Mouse (Mus musculus): ENCODE data around the gene Rac2. TPM values are rescaled to one million over a fixed set of nuclear protein-coding genes. Genes with fewer than 3 reads are reported as not detected.

Gene Rac2
- polyA plus RNA-seq, 1 experiment from 2014 or later, result 6.4 TPM

DNA sequence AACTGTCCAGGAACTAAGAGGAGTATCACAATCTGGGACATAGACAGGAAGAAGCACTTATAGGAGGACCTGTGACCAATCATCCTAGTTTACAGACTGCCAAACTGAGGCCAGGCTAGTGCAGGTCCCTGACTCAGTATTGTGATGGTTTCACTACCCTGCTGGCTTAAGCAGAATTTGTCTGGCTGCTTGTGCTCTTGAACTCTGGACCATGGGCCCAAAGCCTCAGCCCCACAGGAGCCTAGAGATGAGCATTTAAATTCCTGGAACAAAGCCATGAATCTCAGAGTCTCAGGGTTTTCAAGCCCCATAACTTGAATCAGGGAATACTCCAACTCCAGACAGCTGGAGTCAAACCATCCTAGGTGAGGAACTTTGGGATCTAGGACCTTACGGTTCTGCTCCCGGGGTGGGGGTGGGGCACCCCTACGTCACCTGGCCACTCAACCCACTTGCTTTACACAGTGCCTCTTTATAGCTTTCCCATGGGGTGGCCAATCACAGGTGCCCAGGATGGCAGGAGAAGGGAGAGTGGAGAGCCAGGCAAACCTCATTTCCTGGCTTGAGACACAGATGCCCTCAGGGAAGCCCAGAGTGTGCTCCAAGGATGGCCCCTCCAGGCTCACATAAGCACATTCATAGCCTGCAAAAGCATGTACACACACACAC lies 30.4 kb downstream of the Rac2 start:
- WGBS, result 79% methylated on average over 3 of the region's 3 CpGs
- no peak overlapping the region for H3K27ac ChIP-seq (replicated peaks)
- no peak for DNase-seq (ENCODE audit: low spot score)
- no peak overlapping the region for H3K9ac ChIP-seq (ENCODE audit: low read length)
- no peak for ATAC-seq (ENCODE audit: low FRiP score, low TSS enrichment)
- no peak for TF ChIP-seq EP300 (optimal IDR thresholded peaks at IDR 0.05)
- TF ChIP-seq CTCF (IDR thresholded peaks at IDR 0.05; ENCODE audit: low read depth), result no peak
- H3K27me3 ChIP-seq (ENCODE audit: control insufficient read depth, insufficient read depth, low read length), result no peaks in the 10 kb centered on the region
- no peak overlapping the region for H3K4me3 ChIP-seq (ENCODE audit: low read depth, low read length)
- no peak overlapping the region for H3K4me2 ChIP-seq (replicated peaks; ENCODE audit: low read depth)
- H3K36me3 ChIP-seq (ENCODE audit: control insufficient read depth, insufficient read depth, low read length), result no peaks in the 10 kb centered on the region
- H3K9me3 ChIP-seq (ENCODE audit: control insufficient read depth, low read length), result no peaks in the 10 kb centered on the region
- H3K4me1 ChIP-seq (replicated peaks; ENCODE audit: control insufficient read depth, insufficient read depth), result no peaks in the 10 kb centered on the region

DNA sequence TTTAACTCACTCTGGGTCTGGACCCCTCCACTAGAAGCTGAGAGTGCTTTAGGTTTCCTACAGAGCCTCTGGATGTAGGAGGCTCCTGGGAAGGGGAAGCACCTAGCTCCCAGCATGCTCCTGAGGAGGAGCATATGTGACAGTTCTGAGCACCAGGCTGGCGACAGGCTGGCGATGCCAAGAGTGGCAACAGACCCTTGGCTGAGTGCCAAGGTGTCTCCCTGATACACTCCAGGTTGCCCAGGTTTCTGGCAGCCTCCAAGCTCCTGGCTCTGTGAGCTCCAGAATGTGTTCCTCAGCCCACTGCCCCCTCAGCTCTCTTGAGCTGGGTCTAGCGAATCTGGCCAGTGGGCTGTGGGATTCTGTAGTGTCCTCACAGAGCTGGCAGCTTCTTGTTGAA lies 31.0 kb downstream of the Rac2 start:
- no peaks in the 10 kb centered on the region for H3K4me1 ChIP-seq (replicated peaks; ENCODE audit: control insufficient read depth, insufficient read depth)
- H3K4me3 ChIP-seq (ENCODE audit: low read depth, low read length), result no peak overlapping the region
- H3K9ac ChIP-seq (ENCODE audit: low read length), result no peak overlapping the region
- no peak overlapping the region for H3K4me2 ChIP-seq (replicated peaks; ENCODE audit: low read depth)
- DNase-seq (ENCODE audit: low spot score), result no peak
- H3K9me3 ChIP-seq (ENCODE audit: control insufficient read depth, low read length), result no peaks in the 10 kb centered on the region
- H3K27me3 ChIP-seq (ENCODE audit: control insufficient read depth, insufficient read depth, low read length), result no peaks in the 10 kb centered on the region
- no peak overlapping the region for H3K27ac ChIP-seq (replicated peaks)
- TF ChIP-seq EP300 (optimal IDR thresholded peaks at IDR 0.05), result no peak
- no peak for TF ChIP-seq CTCF (IDR thresholded peaks at IDR 0.05; ENCODE audit: low read depth)
- H3K36me3 ChIP-seq (ENCODE audit: control insufficient read depth, insufficient read depth, low read length), result no peaks in the 10 kb centered on the region
- 33% methylated on average over 3 of the region's 3 CpGs for WGBS
- 0 out of 2 replicates have a peak, but pooled peaks have one; percentile 18 for ATAC-seq (ENCODE audit: low FRiP score, low TSS enrichment)

DNA sequence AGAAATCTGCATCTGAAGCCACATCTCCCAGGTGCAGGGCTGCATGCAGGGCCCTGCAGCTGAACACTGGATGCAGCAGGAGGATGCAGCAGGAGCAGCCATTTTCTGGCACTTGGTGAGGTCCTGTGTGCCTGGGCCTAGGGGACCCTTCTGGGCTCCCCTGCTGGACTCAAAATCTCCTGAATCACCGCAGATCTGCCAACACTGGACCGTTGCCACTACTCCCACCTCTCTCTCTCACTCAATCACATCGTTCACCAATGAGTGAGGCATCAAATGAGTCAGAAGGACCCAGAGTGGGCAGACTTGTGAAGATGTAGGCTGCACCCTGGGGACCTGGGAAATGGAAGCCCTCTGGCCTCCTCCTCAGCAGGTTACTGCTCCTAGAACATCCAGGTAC lies 31.5 kb downstream of the Rac2 start:
- Histone ChIP-seq H3K4me3 (ENCODE audit: low read depth, low read length) (no peak overlapping the region), H3K27ac (replicated peaks) (no peak overlapping the region), H3K9me3 (ENCODE audit: control insufficient read depth, low read length) (no peaks in the 10 kb centered on the region), H3K4me1 (replicated peaks; ENCODE audit: control insufficient read depth, insufficient read depth) (no peaks in the 10 kb centered on the region), H3K9ac (ENCODE audit: low read length) (no peak overlapping the region), H3K4me2 (replicated peaks; ENCODE audit: low read depth) (no peak overlapping the region), H3K27me3 (ENCODE audit: control insufficient read depth, insufficient read depth, low read length) (no peaks in the 10 kb centered on the region), H3K36me3 (ENCODE audit: control insufficient read depth, insufficient read depth, low read length) (no peaks in the 10 kb centered on the region)
- 74% methylated on average over 3 of the region's 3 CpGs for WGBS
- TF ChIP-seq CTCF (IDR thresholded peaks at IDR 0.05; ENCODE audit: low read depth), result no peak
- no peak for TF ChIP-seq EP300 (optimal IDR thresholded peaks at IDR 0.05)
- ATAC-seq (ENCODE audit: low FRiP score, low TSS enrichment), result no peak
- no peak for DNase-seq (ENCODE audit: low spot score)

DNA sequence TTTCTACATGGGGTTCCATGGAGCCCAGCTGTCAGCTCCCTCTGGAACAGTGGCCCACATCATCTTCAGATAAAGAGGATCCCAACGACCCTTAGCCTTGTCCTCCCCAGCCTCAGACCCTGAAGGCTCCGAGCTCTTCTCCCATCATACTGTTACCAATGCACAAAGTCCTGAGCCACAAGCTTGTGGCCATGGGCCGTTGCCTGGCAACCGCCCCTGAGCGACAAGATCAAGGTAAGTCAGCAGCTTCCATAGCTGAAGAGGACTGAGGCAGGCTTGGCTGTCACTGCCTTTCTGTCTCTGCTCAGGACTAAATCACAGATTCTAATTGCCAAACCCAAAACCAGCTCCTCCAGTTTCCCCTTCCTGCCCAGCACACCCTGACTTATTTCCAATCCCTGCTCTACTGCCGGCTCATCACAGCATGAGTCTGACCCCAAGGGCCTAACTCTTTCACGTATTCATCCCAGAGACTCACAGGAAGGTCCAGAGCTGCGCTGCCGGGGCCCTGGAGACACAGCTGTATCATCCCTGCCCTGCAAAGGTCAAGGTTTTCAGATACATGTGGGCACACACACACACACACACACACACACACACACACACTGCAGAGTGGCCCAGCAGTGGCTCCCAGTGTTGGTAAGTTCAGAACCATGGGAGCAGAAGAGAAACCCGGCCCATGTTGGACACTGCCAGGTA lies 36.7 kb downstream of the Rac2 start:
- Histone ChIP-seq H3K4me1 (replicated peaks; ENCODE audit: control insufficient read depth, insufficient read depth) (peaks cover 8% of the 10 kb centered on the region), H3K27ac (replicated peaks) (peak overlapping the region; percentile 49), H3K27me3 (ENCODE audit: control insufficient read depth, insufficient read depth, low read length) (no peaks in the 10 kb centered on the region), H3K36me3 (ENCODE audit: control insufficient read depth, insufficient read depth, low read length) (no peaks in the 10 kb centered on the region), H3K9ac (ENCODE audit: low read length) (0 out of 2 replicates have a peak overlapping the region, but pooled peaks have one; percentile 23), H3K4me3 (ENCODE audit: low read depth, low read length) (no peak overlapping the region), H3K9me3 (ENCODE audit: control insufficient read depth, low read length) (no peaks in the 10 kb centered on the region), H3K4me2 (replicated peaks; ENCODE audit: low read depth) (no peak overlapping the region)
- DNase-seq (ENCODE audit: low spot score) (no peak), ATAC-seq (ENCODE audit: low FRiP score, low TSS enrichment) (no peak)
- 59% methylated on average over 10 of the region's 10 CpGs for WGBS
- TF ChIP-seq CTCF (IDR thresholded peaks at IDR 0.05; ENCODE audit: low read depth) (no peak), EP300 (optimal IDR thresholded peaks at IDR 0.05) (no peak)

DNA sequence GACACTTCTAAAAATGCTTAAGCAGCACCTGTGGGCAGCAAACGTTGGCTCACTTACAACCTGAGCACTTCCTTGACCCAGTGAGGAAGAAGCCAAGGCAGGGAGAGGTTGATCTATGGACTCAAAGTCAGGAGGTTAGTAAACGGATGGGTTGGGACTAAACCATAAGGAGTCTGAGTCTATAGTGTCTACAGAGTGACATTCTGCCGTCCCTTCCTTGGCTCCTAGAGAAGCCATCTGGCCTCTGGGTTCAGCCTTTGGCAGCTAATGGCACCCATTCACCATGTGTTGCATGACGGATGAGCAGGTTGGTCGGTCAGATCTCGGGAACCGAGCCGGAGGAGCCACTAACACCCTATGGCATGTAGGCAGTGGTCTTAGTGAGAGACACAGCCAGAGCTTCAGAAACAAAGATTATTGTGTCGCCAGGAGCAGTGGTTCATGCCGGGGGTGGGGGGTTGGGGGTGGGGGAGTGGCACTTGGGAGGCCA lies 39.2 kb downstream of the Rac2 start:
- H3K36me3 ChIP-seq (ENCODE audit: control insufficient read depth, insufficient read depth, low read length), result no peaks in the 10 kb centered on the region
- no peaks in the 10 kb centered on the region for H3K9me3 ChIP-seq (ENCODE audit: control insufficient read depth, low read length)
- H3K4me1 ChIP-seq (replicated peaks; ENCODE audit: control insufficient read depth, insufficient read depth), result peaks cover 19% of the 10 kb centered on the region
- DNase-seq (ENCODE audit: low spot score) (no peak), ATAC-seq (ENCODE audit: low FRiP score, low TSS enrichment) (no peak)
- no peak overlapping the region for H3K4me3 ChIP-seq (ENCODE audit: low read depth, low read length)
- no peak overlapping the region for H3K9ac ChIP-seq (ENCODE audit: low read length)
- TF ChIP-seq CTCF (IDR thresholded peaks at IDR 0.05; ENCODE audit: low read depth) (no peak), EP300 (optimal IDR thresholded peaks at IDR 0.05) (no peak)
- no peaks in the 10 kb centered on the region for H3K27me3 ChIP-seq (ENCODE audit: control insufficient read depth, insufficient read depth, low read length)
- H3K27ac ChIP-seq (replicated peaks), result peak overlapping the region; percentile 92
- H3K4me2 ChIP-seq (replicated peaks; ENCODE audit: low read depth), result no peak overlapping the region
- 69% methylated on average over 10 of the region's 10 CpGs for WGBS

Data from stomach, postnatal 0 days (tissue).